Mouse (Mus musculus) left cerebral cortex, postnatal 4 days (tissue): Measurements from ENCODE around the gene Tshz2. TPM values are rescaled to one million over a fixed set of nuclear protein-coding genes. Genes with fewer than 3 reads are reported as not detected.

Experiments used
- DNase-seq: peaks from one replicate; pipeline ENCODE4 v3.0.0-alpha.2; 2022
- intact Hi-C: fragments of 180-260 bp; cut with DNase I; formaldehyde crosslinking; loops from one replicate; pipeline ENCODE4 v1.15.1; 2025
- total RNA-seq, 2 experiments: library from RNA; stranded (reverse); gene quantifications; 2 replicates each; pipeline ENCODE4 v1.2.3; 2021

Tshz2 gene
- total RNA-seq, 2 experiments from 2014 or later = 29.9 to 52.3 TPM

- DNase-seq = peak; percentile 36
- intact Hi-C loops = no loop called here
These were observed 11.6 kb upstream of the Tshz2 start for GRCm38 (mm10) chr2:169621201-169621710.

GRCm38 (mm10) chr2:169630070-169630469, 2.7 kb upstream of the Tshz2 start:
- intact Hi-C loops = no loop called here
- DNase-seq = no peak

- DNase-seq = peak; percentile 40
- intact Hi-C loops = no loop called here
These were observed 877 bp downstream of the Tshz2 start for GRCm38 (mm10) chr2:169633491-169634289.

GRCm38 (mm10) chr2:169634619-169635382, 2.0 kb downstream of the Tshz2 start:
- intact Hi-C loops = no loop called here
- DNase-seq = no peak

- no peak for DNase-seq
- intact Hi-C loops = no loop called here
These were observed 2.6 kb downstream of the Tshz2 start for GRCm38 (mm10) chr2:169635428-169635827.

- DNase-seq = no peak
- intact Hi-C loops = no loop called here
These were observed 3.6 kb downstream of the Tshz2 start for GRCm38 (mm10) chr2:169636414-169636813.

GRCm38 (mm10) chr2:169641547-169641946, 8.7 kb downstream of the Tshz2 start:
- no peak for DNase-seq
- intact Hi-C loops = no loop called here

- intact Hi-C loops = no loop called here
- no peak for DNase-seq
These were observed 9.6 kb downstream of the Tshz2 start for GRCm38 (mm10) chr2:169642420-169642819.

- peak; percentile 21 for DNase-seq
- intact Hi-C loops = no loop called here
These were observed 14.3 kb downstream of the Tshz2 start for GRCm38 (mm10) chr2:169647091-169647490.

- no peak for DNase-seq
- intact Hi-C loops = no loop called here
These were observed 16.6 kb downstream of the Tshz2 start for GRCm38 (mm10) chr2:169649262-169649885.

- intact Hi-C loops = no loop called here
These were observed 20.5 kb downstream of the Tshz2 start for GRCm38 (mm10) chr2:169653282-169653681.

GRCm38 (mm10) chr2:169663792-169664191, 31.0 kb downstream of the Tshz2 start:
- intact Hi-C loops = no loop called here
- no peak for DNase-seq

More at GRCm38 (mm10) chr2:169653282-169653681, 20.5 kb downstream of the Tshz2 start:
- DNase-seq = no peak

GRCm38 (mm10) chr2:169671264-169671663, 38.5 kb downstream of the Tshz2 start:
- no peak for DNase-seq
- intact Hi-C loops = no loop called here

- DNase-seq = peak; percentile 33
- intact Hi-C loops = no loop called here
These were observed 41.0 kb downstream of the Tshz2 start for GRCm38 (mm10) chr2:169673786-169674185.

- intact Hi-C loops = no loop called here
- DNase-seq = no peak
These were observed 41.4 kb downstream of the Tshz2 start for GRCm38 (mm10) chr2:169674209-169674608.

- DNase-seq = no peak
- intact Hi-C loops = no loop called here
These were observed 46.5 kb downstream of the Tshz2 start for GRCm38 (mm10) chr2:169679264-169679663.

- DNase-seq = no peak
- intact Hi-C loops = no loop called here
These were observed 47.1 kb downstream of the Tshz2 start for GRCm38 (mm10) chr2:169679951-169680350.

GRCm38 (mm10) chr2:169685260-169685659, 52.4 kb downstream of the Tshz2 start:
- no peak for DNase-seq
- intact Hi-C loops = no loop called here

- intact Hi-C loops = no loop called here
- DNase-seq = no peak
These were observed 52.9 kb downstream of the Tshz2 start for GRCm38 (mm10) chr2:169685747-169686146.

GRCm38 (mm10) chr2:169686697-169687430, 54.1 kb downstream of the Tshz2 start:
- intact Hi-C loops = no loop called here
- peak; percentile 65 for DNase-seq

GRCm38 (mm10) chr2:169690054-169690453, 57.2 kb downstream of the Tshz2 start:
- intact Hi-C loops = no loop called here
- DNase-seq = no peak
